Mouse (Mus musculus) MEL (cell line): ENCODE data around the gene Fam89a.

ENCODE experiments used
- BHLHE40 ChIP-seq: IDR thresholded peaks from 2 replicates; pipeline ENCODE4 v1.6.1; 2012; ENCODE audit warnings: low read depth, mild to moderate bottlenecking, inconsistent platforms, low read length, improper control_type of control experiment, borderline replicate concordance
- CTCF ChIP-seq, 3 experiments: IDR thresholded peaks in 2 of 3; conservative IDR thresholded peaks in 1 of 3; 2 replicates each; pipeline ENCODE4 v1.5.1; 2011 to 2012; ENCODE audit warnings: low read length in 3 of 3, low read depth in 2 of 3, mild to moderate bottlenecking in 2 of 3, improper control_type of control experiment in 1 of 3, inconsistent platforms in 1 of 3, mixed read lengths in 1 of 3, moderate library complexity in 1 of 3; ENCODE audit not compliant: control insufficient read depth in 1 of 3, insufficient read depth in 1 of 3, poor library complexity in 1 of 3, severe bottlenecking in 1 of 3
- KAT2A ChIP-seq: conservative IDR thresholded peaks from 2 replicates; pipeline ENCODE4 v1.6.1; 2012; ENCODE audit warnings: low read depth, low read length, improper control_type of control experiment, inconsistent platforms
- MAFK ChIP-seq: IDR thresholded peaks from 2 replicates; pipeline ENCODE4 v1.6.1; 2011; ENCODE audit warnings: low read depth, mild to moderate bottlenecking, low read length, improper control_type of control experiment, borderline replicate concordance
- NELFE ChIP-seq: IDR thresholded peaks from 2 replicates; pipeline ENCODE4 v1.6.1; 2011; ENCODE audit warnings: low read depth, low read length, improper control_type of control experiment
- POLR2A ChIP-seq, 2 experiments: IDR thresholded peaks; 2 replicates each; pipeline ENCODE4 v1.6.1; 2011 to 2012; ENCODE audit warnings: low read length in 2 of 2, mild to moderate bottlenecking in 2 of 2, control low read depth in 1 of 2, improper control_type of control experiment in 1 of 2, low read depth in 1 of 2, moderate library complexity in 1 of 2; ENCODE audit not compliant: control insufficient read depth in 1 of 2, insufficient read depth in 1 of 2, poor library complexity in 1 of 2
- ZMIZ1 ChIP-seq: IDR thresholded peaks from 2 replicates; pipeline ENCODE4 v1.6.1; 2012; ENCODE audit warnings: low read depth, mild to moderate bottlenecking, inconsistent platforms, low read length, improper control_type of control experiment, moderate library complexity

DNA sequence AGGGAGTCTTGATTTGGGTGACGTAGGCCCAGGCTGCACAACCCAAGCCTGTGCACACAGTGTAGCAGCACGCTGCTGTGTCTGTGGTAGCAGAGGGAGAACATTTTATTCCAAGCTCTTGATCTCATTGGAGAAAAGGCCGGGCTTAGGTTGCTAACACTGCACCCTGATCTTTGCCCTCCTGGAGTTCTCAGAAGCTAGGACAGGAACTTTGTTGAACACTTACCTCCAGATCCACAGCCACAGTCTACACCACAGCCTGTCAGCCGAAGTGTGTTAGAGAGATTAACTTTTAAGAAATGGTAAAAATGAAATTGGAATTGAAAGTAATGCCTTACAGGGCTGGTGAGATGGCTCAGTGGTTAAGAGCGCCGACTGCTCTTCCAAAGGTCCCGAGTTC is 27.3 kb downstream of the Fam89a start:
- TF ChIP-seq BHLHE40: no peak
- no peak for TF ChIP-seq POLR2A (IDR thresholded peaks at IDR 0.05; ENCODE audit: control insufficient read depth in 1 of 2, insufficient read depth in 1 of 2, low read depth in 1 of 2, low read length in 2 of 2, poor library complexity in 1 of 2)
- no peak for TF ChIP-seq KAT2A
- TF ChIP-seq CTCF (IDR thresholded peaks at IDR 0.05 in 2 of 3, conservative IDR thresholded peaks at IDR 0.05 in 1 of 3; ENCODE audit: control insufficient read depth in 1 of 3, insufficient read depth in 1 of 3, low read depth in 2 of 3, low read length in 3 of 3, poor library complexity in 1 of 3, severe bottlenecking in 1 of 3): no peak
- TF ChIP-seq ZMIZ1: no peak
- TF ChIP-seq MAFK: no peak
- TF ChIP-seq NELFE: no peak
